Mouse (Mus musculus) midbrain, embryonic 16.5 days (tissue): ENCODE results near the gene Dhx9. TPM values are rescaled to one million over a fixed set of nuclear protein-coding genes. Genes with fewer than 3 reads are reported as not detected.
A peak's percentile ranks its signal among the peaks of the same experiment; 100 is the strongest.
"Not testable (repeated sequence)": the region's sequence is repeated elsewhere in the genome, so short reads cannot be mapped to it uniquely, and the experiment has no call there.

ENCODE experiments used
- ATAC-seq: fragments of 200-750 bp; cut with Nextera tagmentation; 2 replicates; pipeline ENCODE4 v1.8.0; 2017; ENCODE audit warnings: moderate TSS enrichment
- H3K27ac ChIP-seq: fragments of 300-500 bp; sonication (generic); 2 replicates; pipeline ENCODE4 v1.5.1; 2014; ENCODE audit warnings: mild to moderate bottlenecking, low read length, mixed read lengths
- H3K27me3 ChIP-seq: fragments of 300-500 bp; sonication (generic); 2 replicates; pipeline ENCODE4 v1.6.1; 2014; ENCODE audit warnings: low read depth, low read length, mixed read lengths; ENCODE audit not compliant: control insufficient read depth, insufficient read depth
- H3K36me3 ChIP-seq: fragments of 300-500 bp; sonication (generic); 2 replicates; pipeline ENCODE4 v1.6.1; 2014; ENCODE audit warnings: mild to moderate bottlenecking, low read length, moderate library complexity, mixed read lengths; ENCODE audit not compliant: control insufficient read depth, insufficient read depth
- H3K4me1 ChIP-seq: fragments of 300-500 bp; sonication (generic); 2 replicates; pipeline ENCODE4 v1.6.1; 2014; ENCODE audit warnings: mild to moderate bottlenecking, low read length, mixed read lengths; ENCODE audit not compliant: control insufficient read depth, insufficient read depth
- H3K4me2 ChIP-seq: fragments of 300-500 bp; sonication (generic); 2 replicates; pipeline ENCODE4 v1.6.1; 2014; ENCODE audit warnings: mild to moderate bottlenecking, low read length, mixed read lengths
- H3K4me3 ChIP-seq: fragments of 300-500 bp; sonication (generic); 2 replicates; pipeline ENCODE4 v1.5.1; 2014; ENCODE audit warnings: low read depth, mild to moderate bottlenecking, low read length, moderate library complexity, mixed read lengths
- H3K9ac ChIP-seq: fragments of 300-500 bp; sonication (generic); 2 replicates; pipeline ENCODE4 v1.6.1; 2014; ENCODE audit warnings: low read depth, low read length, mixed read lengths
- H3K9me3 ChIP-seq: fragments of 300-500 bp; sonication (generic); replicated peaks from 2 replicates; pipeline ENCODE4 v1.6.1; 2014; ENCODE audit warnings: mild to moderate bottlenecking, low read length, mixed read lengths; ENCODE audit not compliant: control insufficient read depth, poor library complexity, severe bottlenecking
- WGBS: fragments of 180-500 bp; shearing (Covaris S2); extraction: QIAGEN DNeasy Blood & Tissue Kit; methylation state at CpG from one replicate; pipeline ENCODE4 v1.1.7; 2014; 5-methylcytosine and 5-hydroxymethylcytosine counted together
- polyA plus RNA-seq: library from polyadenylated mRNA; unstranded; fragments of >200 nt; fragmentation: Nextera tagmentation; extraction: Ambion mirVana; gene quantifications from 2 replicates; pipeline ENCODE4 v1.2.1, GENCODE M21; 2015

Gene Dhx9
- polyA plus RNA-seq, 1 experiment from 2014 or later = 22.1 TPM

DNA sequence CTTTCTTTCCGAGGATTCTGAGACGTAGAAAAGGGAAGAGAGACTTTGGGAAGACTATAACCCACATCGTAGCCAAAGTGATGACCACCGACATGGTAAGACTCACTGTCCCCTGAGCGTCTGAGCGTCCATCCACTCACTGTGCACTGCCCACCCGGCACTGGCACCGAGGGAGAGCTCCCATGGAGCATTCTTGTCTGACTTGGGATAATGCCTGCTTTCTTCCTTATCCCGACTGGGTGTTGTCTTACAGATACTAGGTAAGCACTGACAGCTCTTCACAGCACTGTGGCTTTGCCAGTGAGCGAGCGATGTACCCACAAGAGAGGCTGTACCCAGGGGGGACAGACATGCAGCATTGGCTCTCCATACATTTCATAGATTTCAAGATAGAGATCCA is 49.9 kb downstream of the Dhx9 start:
- H3K4me2 ChIP-seq = no peak overlapping the region
- ATAC-seq = no peak
- no peaks in the 10 kb centered on the region for H3K4me1 ChIP-seq
- no peak overlapping the region for H3K9ac ChIP-seq
- no peak overlapping the region for H3K27ac ChIP-seq
- H3K9me3 ChIP-seq = no peaks in the 10 kb centered on the region
- H3K27me3 ChIP-seq = no peaks in the 10 kb centered on the region
- no peak overlapping the region for H3K4me3 ChIP-seq
- H3K36me3 ChIP-seq = no peaks in the 10 kb centered on the region
- 88% methylated on average over 11 of the region's 11 CpGs for WGBS

GRCm38 (mm10) chr1:153433851-153434589 is 53.4 kb downstream of the Dhx9 start:
- no peak for ATAC-seq
- Histone ChIP-seq H3K9me3 (no peaks in the 10 kb centered on the region), H3K9ac (no peak overlapping the region), H3K27ac (no peak overlapping the region), H3K27me3 (no peaks in the 10 kb centered on the region), H3K4me1 (no peaks in the 10 kb centered on the region), H3K36me3 (no peaks in the 10 kb centered on the region), H3K4me3 (no peak overlapping the region), H3K4me2 (no peak overlapping the region)
- WGBS = 82% methylated on average over 5 of the region's 5 CpGs

DNA sequence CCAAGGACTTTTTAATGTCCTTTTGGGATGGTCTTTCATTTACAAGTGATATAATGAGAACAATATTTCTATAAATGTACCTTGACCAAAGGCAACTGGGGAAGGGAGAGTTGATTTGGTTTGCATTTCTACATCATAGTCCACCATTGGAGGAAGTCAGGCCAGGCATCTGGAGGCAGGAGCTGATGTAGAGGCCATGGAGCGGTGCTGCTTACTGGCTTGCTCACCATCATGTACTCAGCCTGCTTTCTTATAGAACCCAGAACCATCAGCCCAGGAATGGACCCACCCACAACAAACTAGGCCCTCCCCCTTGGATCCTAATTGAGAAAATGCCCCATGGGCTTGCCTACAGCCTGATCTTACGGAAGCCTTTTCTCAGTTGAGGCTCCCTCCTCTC is 55.1 kb downstream of the Dhx9 start:
- Histone ChIP-seq H3K27me3 (no peaks in the 10 kb centered on the region), H3K9me3 (no peaks in the 10 kb centered on the region), H3K9ac (no peak overlapping the region), H3K4me3 (no peak overlapping the region), H3K4me2 (no peak overlapping the region), H3K27ac (no peak overlapping the region), H3K36me3 (no peaks in the 10 kb centered on the region), H3K4me1 (no peaks in the 10 kb centered on the region)
- ATAC-seq = no peak
- 88% methylated on average over 2 of the region's 2 CpGs for WGBS

DNA sequence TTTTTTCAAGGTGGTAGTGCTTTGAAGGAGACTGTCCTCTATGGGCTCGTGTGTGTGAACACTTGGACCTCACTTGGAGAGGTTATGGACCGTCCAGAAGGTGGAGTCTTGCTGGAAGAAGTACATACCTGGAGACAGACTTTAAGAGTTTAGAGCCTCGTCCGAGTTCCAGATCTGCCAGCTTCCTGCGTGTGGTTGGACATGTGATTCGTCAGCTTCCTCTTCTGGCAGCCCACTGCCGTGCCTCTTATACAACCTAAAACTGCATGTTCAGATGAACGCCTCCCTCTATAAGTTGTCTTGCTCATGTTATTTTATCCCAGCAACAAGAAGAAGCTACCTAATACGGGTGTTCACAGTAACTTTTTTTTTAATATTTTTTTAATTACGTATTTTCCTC is 55.8 kb downstream of the Dhx9 start:
- ATAC-seq = no peak
- WGBS = 91% methylated on average over 10 of the region's 10 CpGs
- Histone ChIP-seq H3K9me3 (no peaks in the 10 kb centered on the region), H3K27ac (no peak overlapping the region), H3K9ac (no peak overlapping the region), H3K4me1 (no peaks in the 10 kb centered on the region), H3K4me2 (no peak overlapping the region), H3K4me3 (no peak overlapping the region), H3K36me3 (no peaks in the 10 kb centered on the region), H3K27me3 (no peaks in the 10 kb centered on the region)

DNA sequence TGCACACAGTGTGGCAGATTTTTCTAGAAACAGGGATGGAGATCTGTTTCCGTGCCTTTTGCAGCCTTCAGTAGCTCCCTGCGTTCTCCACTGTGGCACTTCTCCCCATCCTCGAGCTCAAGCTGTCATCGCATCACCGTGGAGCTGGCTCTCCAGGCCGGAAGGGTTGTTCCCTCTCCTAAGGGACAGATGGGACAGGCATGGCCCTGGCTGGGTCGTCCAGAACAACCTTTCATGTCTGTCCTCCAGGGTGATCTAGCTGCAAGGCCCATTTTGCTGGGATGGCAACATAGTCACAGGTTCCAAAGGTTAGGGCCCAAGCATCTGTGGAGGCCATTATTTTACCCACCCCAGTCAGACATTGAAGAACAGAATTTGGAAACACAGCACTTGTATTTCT is 56.3 kb downstream of the Dhx9 start:
- H3K4me2 ChIP-seq = no peak overlapping the region
- no peaks in the 10 kb centered on the region for H3K27me3 ChIP-seq
- no peaks in the 10 kb centered on the region for H3K36me3 ChIP-seq
- no peaks in the 10 kb centered on the region for H3K4me1 ChIP-seq
- no peak overlapping the region for H3K9ac ChIP-seq
- no peaks in the 10 kb centered on the region for H3K9me3 ChIP-seq
- H3K4me3 ChIP-seq = no peak overlapping the region
- WGBS = 78% methylated on average over 7 of the region's 7 CpGs
- no peak overlapping the region for H3K27ac ChIP-seq
- no peak for ATAC-seq

DNA sequence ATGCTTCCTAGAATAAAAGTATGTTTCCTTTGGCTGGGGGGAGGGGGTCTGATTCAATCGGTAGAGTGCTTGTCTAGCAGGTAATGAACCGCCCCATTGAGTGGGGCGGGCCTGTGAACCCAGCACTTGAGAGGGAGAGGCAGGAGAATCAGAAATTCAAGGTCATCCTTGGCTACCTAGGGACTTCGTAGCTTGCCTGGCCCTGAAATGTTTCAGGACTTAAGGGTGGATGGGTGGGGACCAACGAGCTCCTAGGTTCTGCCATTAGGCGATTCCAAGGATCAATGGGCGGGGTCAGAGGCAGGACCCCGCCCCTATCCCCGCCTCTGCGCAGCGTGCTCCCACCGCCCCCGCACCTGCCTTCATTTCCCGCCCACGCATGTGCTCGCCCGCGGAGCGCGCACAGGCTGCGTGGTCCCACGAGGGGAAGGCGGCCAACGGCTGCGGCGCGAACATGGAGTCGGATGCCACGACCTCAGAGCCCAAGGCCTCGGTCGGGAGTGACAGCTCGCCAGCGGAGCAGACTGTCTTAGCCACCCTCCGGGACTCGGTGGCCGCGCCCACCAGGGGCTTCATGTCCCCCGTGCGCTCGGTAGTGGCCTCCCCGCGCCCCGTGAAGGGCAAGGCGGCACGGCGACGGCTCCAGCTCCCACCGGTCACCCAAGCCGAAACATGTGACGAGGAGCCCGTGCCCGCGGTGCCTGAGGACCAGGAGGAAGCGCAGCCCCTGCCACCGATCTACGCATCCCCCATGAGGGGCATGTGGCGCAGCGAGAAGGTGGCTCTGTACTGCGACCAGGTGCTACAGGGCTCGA is 62.5 kb downstream of the Dhx9 start, which contains the start of gene Shcbp1l:
Gene Shcbp1l, plus strand, starts transcription at position 393 of the 815 bp plus-strand sequence.
- H3K4me3 ChIP-seq = peak within 1 kb of the TSS; percentile 62
- H3K27ac ChIP-seq = peak within 1 kb of the TSS; percentile 22; the same call in 1 of the 2 replicates
- 2% methylated on average over 55 of the region's 60 CpGs for WGBS

DNA sequence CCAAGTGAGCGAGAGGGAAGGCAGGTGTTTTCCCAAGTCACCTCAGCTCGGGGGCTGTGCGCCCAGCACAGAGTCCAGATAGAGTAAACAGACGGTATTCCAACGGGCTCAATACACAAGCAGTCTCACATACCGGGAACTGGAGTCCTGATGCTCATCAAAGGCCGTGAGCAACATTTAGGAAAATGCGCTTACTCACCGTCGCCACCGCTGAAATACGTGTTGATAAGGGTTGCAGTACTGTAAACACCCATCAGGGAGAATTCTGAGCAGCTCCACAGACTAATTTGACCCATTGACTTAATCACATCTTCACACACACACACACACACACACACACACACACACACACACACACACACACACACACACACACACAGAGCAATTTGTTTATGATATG is 63.2 kb downstream of the Dhx9 start:
- Histone ChIP-seq H3K27ac (no peak overlapping the region), H3K4me1 (peaks cover 3% of the 10 kb centered on the region; the same call in 1 of the 2 replicates), H3K4me3 (peak overlapping the region; percentile 62), H3K36me3 (no peaks in the 10 kb centered on the region), H3K9ac (peak overlapping the region; percentile 81), H3K4me2 (peak overlapping the region; percentile 92), H3K9me3 (no peaks in the 10 kb centered on the region), H3K27me3 (no peaks in the 10 kb centered on the region)
- 31% methylated on average over 12 of the region's 12 CpGs for WGBS
- peak; percentile 34 for ATAC-seq

More for the DNA sequence above, 62.5 kb downstream of the Dhx9 start, which contains the start of gene Shcbp1l:
- ATAC-seq = peak; percentile 93
- H3K9me3 ChIP-seq = no peaks in the 10 kb centered on the region
- peak within 1 kb of the TSS; percentile 92 for H3K4me2 ChIP-seq
- H3K36me3 ChIP-seq = no peaks in the 10 kb centered on the region
- peak within 1 kb of the TSS; percentile 81 for H3K9ac ChIP-seq
- peaks cover 3% of the 10 kb centered on the region; the same call in 1 of the 2 replicates for H3K4me1 ChIP-seq
- H3K27me3 ChIP-seq = no peaks in the 10 kb centered on the region

- H3K4me2 ChIP-seq, H3K27me3 ChIP-seq, ATAC-seq, H3K9ac ChIP-seq, H3K4me3 ChIP-seq, H3K36me3 ChIP-seq, H3K4me1 ChIP-seq, H3K9me3 ChIP-seq, H3K27ac ChIP-seq: not testable (repeated sequence)
- 59% methylated on average over 4 of the region's 4 CpGs for WGBS
These were observed 69.7 kb downstream of the Dhx9 start for GRCm38 (mm10) chr1:153417805-153418204.

DNA sequence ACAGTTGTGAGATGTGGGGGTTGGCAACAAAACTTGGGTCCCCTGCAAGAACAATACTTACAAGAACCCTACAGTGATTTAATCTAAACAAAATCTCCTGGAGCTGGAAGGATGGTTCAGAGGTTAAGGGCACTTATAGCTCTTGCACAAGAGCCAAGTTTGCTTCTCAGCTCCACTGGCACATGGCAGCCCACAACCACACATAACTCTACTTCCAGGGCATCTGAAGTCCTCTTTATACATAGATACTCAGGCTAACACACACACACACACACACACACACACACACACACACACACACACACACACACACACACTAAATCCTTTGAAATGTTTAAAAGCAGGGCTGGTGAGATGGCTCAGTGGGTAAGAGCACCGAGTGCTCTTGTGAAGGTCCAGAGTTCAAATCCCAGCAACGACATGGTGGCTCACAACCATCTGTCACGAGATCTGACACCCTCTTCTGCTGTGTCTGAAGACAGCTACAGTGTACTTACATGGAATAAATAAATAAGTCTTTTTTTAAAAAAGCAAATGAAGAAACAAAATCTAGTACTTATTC is 71.1 kb downstream of the Dhx9 start:
- H3K36me3 ChIP-seq, H3K4me3 ChIP-seq, H3K4me1 ChIP-seq, H3K27me3 ChIP-seq, H3K9me3 ChIP-seq, H3K9ac ChIP-seq, H3K27ac ChIP-seq, ATAC-seq, H3K4me2 ChIP-seq: not testable (repeated sequence)
- WGBS = 84% methylated on average over 3 of the region's 3 CpGs
